Mouse (Mus musculus) left cerebral cortex, adult 2 months (tissue): ENCODE results near the gene Tpcn1. TPM values are rescaled to one million over a fixed set of nuclear protein-coding genes. Genes with fewer than 3 reads are reported as not detected.

ENCODE experiments used
- DNase-seq, 2 experiments: peaks; one replicate each; pipeline ENCODE4 v3.0.0; 2021 to 2022; ENCODE audit warnings: low spot score in 2 of 2, mixed read lengths in 1 of 2; ENCODE audit errors: extremely low spot score in 1 of 2
- H3K27ac ChIP-seq: fragments of 200-600 bp; 2 replicates; pipeline ENCODE4 v1.8.1; 2022
- H3K4me3 ChIP-seq: fragments of 200-600 bp; 2 replicates; pipeline ENCODE4 v1.8.1; 2022
- CTCF ChIP-seq: fragments of 200-600 bp; IDR thresholded peaks from 2 replicates; pipeline ENCODE4 v1.8.1; 2022; ENCODE audit warnings: antibody characterized with exemption, mild to moderate bottlenecking, moderate library complexity
- intact Hi-C: fragments of 180-260 bp; cut with DNase I; formaldehyde crosslinking; loops from one replicate; pipeline ENCODE4 v1.15.1; 2025
- total RNA-seq, 2 experiments: library from RNA; stranded (reverse); gene quantifications; 2 replicates each; pipeline ENCODE4 v1.2.3; 2021

Tpcn1 gene
- total RNA-seq, 2 experiments from 2014 or later = 36.8 to 42.1 TPM

DNA sequence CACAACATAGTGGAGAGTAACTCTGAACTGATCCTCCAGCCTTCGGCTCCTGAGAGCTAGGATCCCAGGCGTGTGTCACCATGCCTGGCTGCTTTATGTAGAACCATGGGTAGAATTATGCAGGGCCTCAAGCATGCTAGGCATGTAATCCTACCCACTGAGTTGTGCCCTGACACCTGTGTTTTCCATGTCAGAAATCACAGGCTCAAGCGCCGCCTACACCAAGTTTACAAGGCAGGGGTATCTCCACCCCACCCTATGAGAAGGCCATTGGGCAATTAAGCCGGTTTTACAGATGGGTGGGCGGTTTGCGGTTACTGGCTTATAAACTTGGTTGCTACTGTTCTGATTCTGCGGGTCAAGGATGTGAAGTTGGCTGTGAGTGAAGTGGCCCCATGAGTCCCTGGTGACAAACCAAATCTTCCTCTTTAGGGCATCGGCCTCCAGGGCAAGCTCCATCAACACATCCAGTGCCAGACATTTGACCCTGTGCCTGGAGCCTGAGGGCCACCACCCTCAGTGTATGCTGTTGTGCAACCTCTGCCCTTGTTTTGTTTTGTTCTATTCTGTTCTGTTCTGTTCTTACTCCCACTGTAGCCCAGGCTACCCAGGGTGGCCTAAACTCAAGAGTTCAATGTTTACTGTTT, 74.3 kb downstream of the Tpcn1 start:
- no peak for TF ChIP-seq CTCF
- intact Hi-C loops = no loop called here
- Histone ChIP-seq H3K4me3 (no peak overlapping the region), H3K27ac (no peak overlapping the region)
- no peak for DNase-seq

DNA sequence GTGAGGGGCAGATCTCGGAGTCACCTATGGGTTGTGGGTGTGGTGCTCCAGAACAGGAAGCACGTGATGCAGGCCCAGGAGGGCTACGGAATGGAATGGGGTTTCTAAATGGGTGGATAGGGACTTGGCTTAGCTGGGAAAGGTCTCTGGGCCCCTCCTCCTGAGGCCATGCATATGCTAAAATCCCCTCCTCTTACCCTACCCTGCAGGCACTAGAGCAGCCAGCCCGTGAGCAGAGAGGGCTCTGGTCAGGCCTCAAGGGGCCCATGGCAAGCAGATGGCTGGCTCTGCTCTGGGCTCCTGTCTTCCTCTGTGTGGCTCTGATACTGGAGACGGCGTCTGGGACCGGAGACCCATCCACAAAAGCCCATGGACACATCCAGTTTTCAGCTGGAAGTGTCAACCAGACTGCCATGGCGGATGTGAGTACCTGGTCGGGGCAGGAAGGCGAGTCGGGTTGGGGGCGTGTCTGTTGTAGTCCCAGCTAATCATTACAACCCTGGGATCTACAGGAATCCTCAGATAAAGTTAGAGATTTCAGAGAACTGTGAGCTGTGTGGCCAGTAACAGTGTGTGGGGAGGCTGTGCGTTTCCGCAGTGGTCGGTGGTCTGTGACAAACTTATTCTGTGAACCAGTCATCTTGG, 75.4 kb downstream of the Tpcn1 start:
- intact Hi-C loops = no loop called here
- no peak for DNase-seq
- Histone ChIP-seq H3K27ac (no peak overlapping the region), H3K4me3 (no peak overlapping the region)
- TF ChIP-seq CTCF = no peak

DNA sequence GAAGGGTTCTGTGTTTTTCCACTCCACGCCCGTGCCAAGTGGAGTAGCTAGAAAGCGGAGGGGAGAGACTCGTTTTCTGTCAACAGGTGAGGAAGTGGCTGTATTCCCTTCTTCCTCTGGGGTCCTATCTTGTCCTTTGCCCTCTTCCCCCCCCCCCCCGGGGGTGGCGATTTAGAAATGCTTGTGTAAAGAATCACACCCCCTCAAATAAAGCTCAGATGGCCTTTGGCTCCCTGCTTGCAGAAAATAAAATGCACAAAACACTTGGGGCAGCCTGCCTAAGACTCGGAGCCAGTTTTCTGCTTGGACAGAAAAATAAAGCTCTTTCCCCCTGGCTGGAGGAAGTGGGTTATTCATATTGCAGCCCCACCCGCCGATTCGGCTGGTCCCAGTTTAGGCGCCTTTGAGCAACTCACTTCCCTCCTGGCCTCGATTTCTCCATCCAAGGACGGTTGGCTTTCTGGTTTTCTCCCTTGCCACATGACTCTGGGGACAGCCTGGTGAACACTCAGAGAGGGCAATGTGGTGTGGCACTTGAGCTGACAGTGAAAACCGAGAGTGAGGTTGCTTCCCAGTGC, 76.7 kb downstream of the Tpcn1 start:
- Histone ChIP-seq H3K4me3 (peak overlapping the region; percentile 60), H3K27ac (peak overlapping the region; percentile 20; the same call in 1 of the 2 replicates)
- intact Hi-C loops = no loop called here
- TF ChIP-seq CTCF = no peak
- DNase-seq = no peak

DNA sequence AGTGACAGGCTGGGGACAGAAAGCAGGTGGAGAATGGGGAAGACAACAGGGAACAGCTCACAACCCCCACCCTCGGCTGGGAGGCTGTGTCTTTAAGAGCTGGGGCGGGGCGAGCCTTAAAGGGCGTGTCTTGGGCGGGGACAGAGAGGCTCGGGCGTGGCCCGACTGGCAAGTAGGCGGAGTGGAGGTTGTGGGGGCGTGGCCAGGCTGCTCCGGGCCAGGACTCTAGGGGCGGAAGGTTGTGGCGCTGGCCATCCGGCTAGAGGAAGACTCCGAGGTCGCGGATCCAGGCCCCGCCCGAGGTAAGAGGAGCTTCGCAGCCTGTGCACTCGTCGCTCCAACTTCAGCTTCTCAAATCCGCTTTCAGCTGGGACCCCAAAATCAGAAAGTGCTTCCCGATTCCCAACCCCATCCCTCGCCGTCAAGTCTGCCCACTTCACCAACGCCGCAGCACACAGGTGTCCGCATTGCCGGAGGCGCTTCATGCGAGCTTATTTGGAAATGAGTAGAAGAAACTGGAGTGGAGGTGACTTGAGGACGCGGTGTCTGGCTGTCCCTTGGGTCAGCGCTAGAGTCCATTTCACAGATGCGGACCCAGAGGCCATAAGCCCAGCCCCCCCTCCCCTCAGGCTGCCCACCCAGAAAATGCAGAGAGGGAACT, 77.4 kb downstream of the Tpcn1 start, which contains the start of gene Slc8b1:
Gene Slc8b1 (plus strand): TSS at position 187 of the 661 bp plus-strand sequence.
- peak within 1 kb of the TSS; percentile 20; the same call in 1 of the 2 replicates for H3K27ac ChIP-seq
- intact Hi-C loops = no loop called here
- peak within 1 kb of the TSS; percentile 60 for H3K4me3 ChIP-seq
- no peak for TF ChIP-seq CTCF
- peak; percentile 81 to 86 for DNase-seq

DNA sequence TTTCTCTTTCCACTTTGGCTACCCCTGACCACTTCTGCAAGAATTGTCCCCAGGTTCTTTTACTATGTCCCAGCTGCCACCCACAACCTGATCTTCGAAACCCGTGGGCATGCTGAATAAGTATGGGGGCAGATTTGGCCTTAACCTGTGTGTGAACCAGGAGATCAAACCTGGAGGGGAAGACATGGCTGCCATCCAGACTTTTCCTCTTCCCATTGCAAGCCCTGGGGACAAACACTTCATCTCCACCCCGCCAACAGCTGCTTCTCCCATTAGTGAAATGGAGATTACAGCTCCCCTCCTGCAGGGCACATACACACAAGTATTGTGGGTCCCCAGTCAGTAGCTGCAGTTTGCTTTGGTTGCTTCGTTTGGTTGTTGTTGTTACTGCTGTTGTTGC, 81.2 kb downstream of the Tpcn1 start:
- Histone ChIP-seq H3K4me3 (no peak overlapping the region), H3K27ac (no peak overlapping the region)
- no peak for DNase-seq
- intact Hi-C loops = loop anchor here (10.0 kb wide), 1 partner anchor 237 kb away; the partner anchor contains the start of gene Oas2
- TF ChIP-seq CTCF = no peak

DNA sequence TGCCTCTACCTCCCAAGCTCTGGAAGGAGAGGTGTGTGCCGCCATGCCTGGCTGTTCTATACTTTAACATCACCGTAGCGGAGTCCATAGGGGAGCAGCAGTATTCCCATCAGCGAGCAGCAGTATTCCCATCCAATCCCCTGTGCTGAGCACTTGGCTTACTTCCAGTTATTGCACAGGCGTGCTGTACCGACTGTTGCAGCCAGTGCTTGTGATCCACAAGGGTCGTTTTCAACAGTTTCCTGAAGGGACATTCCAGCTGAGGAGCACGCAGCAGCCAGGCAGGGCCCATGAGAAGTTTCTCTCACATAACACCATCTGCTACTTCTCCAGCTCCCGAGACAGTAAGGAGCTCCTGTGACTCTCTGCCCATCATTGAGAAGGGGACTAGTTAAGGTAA, 82.0 kb downstream of the Tpcn1 start:
- intact Hi-C loops = loop anchor here (10.0 kb wide), 1 partner anchor 238 kb away; the partner anchor contains the start of gene Oas2
- no peak for DNase-seq
- TF ChIP-seq CTCF = no peak
- Histone ChIP-seq H3K27ac (no peak overlapping the region), H3K4me3 (no peak overlapping the region)

DNA sequence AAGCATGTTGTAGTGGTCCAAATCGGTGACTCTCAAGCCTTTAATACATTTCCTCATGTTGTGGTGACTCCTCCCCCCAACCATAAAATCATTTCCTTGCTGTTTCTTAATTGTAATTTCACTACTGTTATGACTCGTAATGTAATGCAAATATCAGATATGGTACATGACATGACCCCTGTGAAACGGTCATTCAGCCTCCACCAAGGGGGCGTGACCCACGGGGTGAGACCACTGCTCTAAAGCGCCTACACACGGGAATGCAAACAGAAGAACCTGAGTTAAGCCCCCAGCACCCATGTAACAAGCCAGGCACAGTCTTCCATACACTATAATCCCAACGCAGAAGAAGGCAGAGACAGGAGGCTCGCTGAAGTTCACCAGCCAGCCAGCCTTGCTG, 82.7 kb downstream of the Tpcn1 start:
- Histone ChIP-seq H3K4me3 (no peak overlapping the region), H3K27ac (no peak overlapping the region)
- DNase-seq = no peak
- TF ChIP-seq CTCF = no peak
- intact Hi-C loops = loop anchor here (1.0 to 10.0 kb wide), 2 partner anchors 100 to 239 kb away; partner anchors contain the start of gene Oas2

DNA sequence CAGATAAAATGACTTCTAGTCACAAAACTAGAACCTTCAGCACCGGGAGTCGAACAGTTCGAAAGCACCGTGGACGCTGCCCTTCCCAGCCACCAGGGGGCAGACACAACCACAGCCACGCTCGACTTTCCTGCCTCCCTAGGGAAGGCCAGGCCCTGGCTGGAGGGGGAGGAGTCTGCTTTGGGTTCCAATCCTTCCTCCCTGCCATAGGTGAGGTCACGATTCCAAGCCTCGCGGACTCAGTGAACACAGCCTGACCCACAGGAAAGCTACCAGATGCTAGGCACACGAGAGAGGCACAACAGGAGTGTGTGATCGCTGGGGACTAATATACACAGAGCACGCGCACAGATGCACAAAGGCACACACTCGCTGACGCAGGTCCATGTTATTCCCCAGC, 83.1 kb downstream of the Tpcn1 start:
- TF ChIP-seq CTCF = peak; percentile 95
- Histone ChIP-seq H3K27ac (no peak overlapping the region), H3K4me3 (no peak overlapping the region)
- intact Hi-C loops = loop anchor here (1.0 to 10.0 kb wide), 2 partner anchors 100 to 239 kb away; partner anchors contain the start of gene Oas2
- DNase-seq = peak; percentile 59 to 81

DNA sequence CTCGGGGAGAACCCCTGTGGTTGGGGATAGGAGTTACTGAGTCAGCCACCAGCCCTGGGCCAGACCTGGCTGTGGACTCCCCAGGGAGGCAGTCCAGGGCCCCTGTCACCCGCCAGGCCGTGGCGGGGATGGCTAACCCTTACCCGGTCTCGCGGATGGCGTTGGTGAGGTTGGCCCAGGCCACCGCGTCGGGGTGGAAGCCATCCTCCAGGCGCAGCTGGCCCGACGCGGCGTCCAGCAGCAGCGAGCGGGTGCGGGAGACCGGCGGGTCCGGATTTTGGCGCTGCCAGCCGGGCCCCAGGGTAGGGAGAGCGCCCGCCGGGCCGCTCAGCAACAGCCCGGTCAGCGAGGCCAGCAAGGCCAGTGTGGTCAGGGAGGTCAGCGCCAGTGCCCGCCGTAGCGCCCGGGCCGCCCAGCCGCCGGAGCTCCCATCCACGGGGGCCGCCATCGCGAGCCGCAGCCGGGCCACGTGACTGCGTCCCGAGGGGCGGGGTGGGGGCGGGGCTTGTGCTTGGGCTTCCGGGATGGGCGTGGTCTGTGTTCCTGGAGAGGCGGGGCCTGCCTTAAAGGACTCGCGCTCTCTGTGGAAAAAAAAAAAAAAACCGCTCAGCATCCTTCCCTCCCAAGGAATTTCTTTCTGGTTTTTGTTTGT, 85.2 kb downstream of the Tpcn1 start, which contains the start of gene Plbd2:
Gene Plbd2 (minus strand): TSS at position 482 of the 652 bp plus-strand sequence.
- no peak for TF ChIP-seq CTCF
- Histone ChIP-seq H3K27ac (peak within 1 kb of the TSS; percentile 86), H3K4me3 (peak within 1 kb of the TSS; percentile 92)
- intact Hi-C loops = loop anchor here (5.0 to 10.0 kb wide), 3 partner anchors 84 to 309 kb away; partner anchors contain the start of genes Iqcd, Oas1c, Oas2 and Tpcn1
- peak; percentile 77 to 81 for DNase-seq

DNA sequence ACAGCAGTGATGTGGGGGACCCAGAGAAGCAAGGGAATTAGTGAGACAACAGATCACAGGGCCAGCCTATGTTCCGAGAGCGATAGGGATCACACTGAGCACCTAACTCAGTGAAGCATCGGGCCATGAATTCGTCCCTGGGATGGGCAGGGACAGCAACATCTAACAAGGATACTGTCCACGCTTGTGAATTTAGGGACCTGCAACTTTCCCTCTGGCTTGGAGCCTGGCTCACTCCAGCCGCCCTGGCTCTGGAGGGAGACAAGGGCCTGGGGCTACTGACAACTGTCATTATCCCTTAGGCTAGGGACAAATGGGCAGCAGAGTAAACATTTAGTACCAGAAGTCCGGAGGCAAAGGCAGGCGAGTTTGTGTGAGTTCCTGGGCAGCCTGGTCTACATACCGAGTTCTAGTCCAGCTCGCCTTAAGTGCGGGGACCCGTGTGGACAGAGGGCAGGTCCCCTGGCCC, 85.8 kb downstream of the Tpcn1 start:
- H3K4me3 ChIP-seq = peak overlapping the region; percentile 92
- DNase-seq = no peak
- H3K27ac ChIP-seq = peak overlapping the region; percentile 86
- TF ChIP-seq CTCF = no peak
- intact Hi-C loops = loop anchor here (5.0 to 10.0 kb wide), 3 partner anchors 85 to 310 kb away; partner anchors contain the start of genes Iqcd, Oas1c, Oas2 and Tpcn1

DNA sequence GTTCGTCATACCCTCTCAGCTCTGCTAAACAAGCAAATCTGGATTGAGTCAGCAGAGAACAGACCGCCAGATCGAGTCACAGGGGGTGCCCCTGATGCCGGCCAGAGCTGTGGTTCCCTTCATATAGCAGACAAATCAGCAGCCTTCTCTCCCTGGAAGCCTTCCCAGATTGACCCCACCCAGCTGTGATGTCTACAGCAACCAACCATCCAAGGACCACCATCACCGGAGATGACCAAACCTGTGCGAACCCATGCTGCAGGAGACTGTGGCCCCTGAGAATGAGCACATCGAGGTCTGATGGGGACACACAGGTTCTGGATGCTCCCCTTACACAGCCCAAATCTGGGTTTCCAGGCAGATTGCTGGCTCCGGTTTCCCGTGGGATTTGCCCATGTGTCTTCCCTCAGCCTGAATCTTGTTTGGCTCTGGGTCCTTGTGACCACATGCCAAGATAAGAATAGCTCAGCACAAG, 86.3 kb downstream of the Tpcn1 start:
- Histone ChIP-seq H3K4me3 (peak overlapping the region; percentile 92), H3K27ac (peak overlapping the region; percentile 86)
- intact Hi-C loops = loop anchor here (5.0 to 10.0 kb wide), 3 partner anchors 85 to 310 kb away; partner anchors contain the start of genes Iqcd, Oas1c, Oas2 and Tpcn1
- TF ChIP-seq CTCF = no peak
- peak in 1 of 2 experiments; percentile 30 for DNase-seq
